Mouse (Mus musculus) intestine, embryonic 16.5 days (tissue): ENCODE data around the gene Gm16223. TPM values are rescaled to one million over a fixed set of nuclear protein-coding genes. Genes with fewer than 3 reads are reported as not detected.

ENCODE experiments used
- ATAC-seq: fragments of 200-750 bp; cut with Nextera tagmentation; 2 replicates; pipeline ENCODE4 v1.8.0; 2017; ENCODE audit warnings: moderate TSS enrichment, moderate library complexity
- H3K27ac ChIP-seq: fragments of 300-500 bp; sonication (generic); 2 replicates; pipeline ENCODE4 v1.5.1; 2014; ENCODE audit warnings: mild to moderate bottlenecking, low read length
- H3K27me3 ChIP-seq: fragments of 300-500 bp; sonication (generic); replicated peaks from 2 replicates; pipeline ENCODE4 v1.6.1; 2014; ENCODE audit warnings: low read length, control low read depth, mixed read lengths; ENCODE audit not compliant: control insufficient read depth, insufficient read depth
- H3K36me3 ChIP-seq: fragments of 300-500 bp; sonication (generic); 2 replicates; pipeline ENCODE4 v1.6.1; 2014; ENCODE audit warnings: low read length, control low read depth; ENCODE audit not compliant: control insufficient read depth, insufficient read depth
- H3K4me1 ChIP-seq: fragments of 300-500 bp; sonication (generic); 2 replicates; pipeline ENCODE4 v1.6.1; 2014; ENCODE audit warnings: low read length, control low read depth, mixed read lengths; ENCODE audit not compliant: control insufficient read depth, insufficient read depth
- H3K4me2 ChIP-seq: fragments of 300-500 bp; sonication (generic); 2 replicates; pipeline ENCODE4 v1.6.1; 2014; ENCODE audit warnings: low read depth, low read length, control low read depth
- H3K4me3 ChIP-seq: fragments of 300-500 bp; sonication (generic); 2 replicates; pipeline ENCODE4 v1.5.1; 2014; ENCODE audit warnings: mild to moderate bottlenecking, low read length
- H3K9ac ChIP-seq: fragments of 300-500 bp; sonication (generic); 2 replicates; pipeline ENCODE4 v1.6.1; 2014; ENCODE audit warnings: low read depth, low read length
- H3K9me3 ChIP-seq: fragments of 300-500 bp; sonication (generic); 2 replicates; pipeline ENCODE4 v1.6.1; 2016; ENCODE audit warnings: low read length, control low read depth; ENCODE audit not compliant: control insufficient read depth
- WGBS: fragments of 180-500 bp; shearing (Covaris S2); extraction: QIAGEN DNeasy Blood & Tissue Kit; methylation state at CpG from one replicate; pipeline ENCODE4 v1.1.7; 2014; 5-methylcytosine and 5-hydroxymethylcytosine counted together
- polyA plus RNA-seq: library from polyadenylated mRNA; unstranded; fragments of >200 nt; fragmentation: Nextera tagmentation; extraction: Ambion mirVana; gene quantifications from 2 replicates; pipeline ENCODE4 v1.2.1, GENCODE M21; 2015

Gm16223 gene
- polyA plus RNA-seq = not detected in 2 replicates

GRCm38 (mm10) chr5:42067476-42068187 lies at the start of gene Gm16223:
Gm16223 (plus strand) TSS chr5:42067960.
- Histone ChIP-seq H3K4me1 (no peaks in the 10 kb centered on the region), H3K9ac (no peak within 1 kb of the TSS), H3K4me2 (no peak within 1 kb of the TSS), H3K9me3 (no peaks in the 10 kb centered on the region), H3K27me3 (no peaks in the 10 kb centered on the region), H3K4me3 (no peak within 1 kb of the TSS), H3K36me3 (no peaks in the 10 kb centered on the region), H3K27ac (no peak within 1 kb of the TSS)
- 78% methylated on average over 10 of the region's 10 CpGs for WGBS
- ATAC-seq = no peak

GRCm38 (mm10) chr5:42022029-42022428 lies 45.7 kb upstream of the Gm16223 start:
- Histone ChIP-seq H3K9ac (no peak overlapping the region), H3K4me1 (no peaks in the 10 kb centered on the region), H3K36me3 (no peaks in the 10 kb centered on the region), H3K4me3 (no peak overlapping the region), H3K9me3 (no peaks in the 10 kb centered on the region), H3K27ac (no peak overlapping the region), H3K27me3 (no peaks in the 10 kb centered on the region), H3K4me2 (no peak overlapping the region)
- ATAC-seq = no peak
- WGBS = 68% methylated on average over 3 of the region's 3 CpGs

DNA sequence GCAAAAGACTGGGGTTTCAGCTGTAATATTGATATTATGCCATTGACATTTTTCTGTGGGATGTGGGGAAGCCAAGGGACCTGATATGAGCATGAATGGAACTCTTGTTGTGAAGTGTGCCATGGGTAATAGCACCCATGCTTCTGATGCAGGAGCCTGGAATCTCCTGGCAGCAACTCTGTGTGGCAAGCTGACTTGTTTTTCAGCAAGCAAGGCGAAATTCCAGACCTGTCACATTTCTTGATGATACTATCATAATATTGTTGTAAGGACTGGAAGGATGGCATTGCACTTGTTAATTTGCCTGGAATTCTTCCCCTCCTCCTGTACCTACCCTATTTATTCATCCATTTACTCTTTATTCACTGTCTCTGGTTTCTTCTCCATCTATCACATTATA lies 44.2 kb upstream of the Gm16223 start:
- no peak for ATAC-seq
- Histone ChIP-seq H3K27me3 (no peaks in the 10 kb centered on the region), H3K36me3 (no peaks in the 10 kb centered on the region), H3K4me2 (no peak overlapping the region), H3K9ac (no peak overlapping the region), H3K9me3 (no peaks in the 10 kb centered on the region), H3K4me1 (no peaks in the 10 kb centered on the region), H3K4me3 (no peak overlapping the region), H3K27ac (no peak overlapping the region)
- WGBS = 64% methylated on average over 1 of the region's 1 CpGs

GRCm38 (mm10) chr5:42036388-42037082 lies 31.2 kb upstream of the Gm16223 start:
- Histone ChIP-seq H3K4me1 (no peaks in the 10 kb centered on the region), H3K9me3 (no peaks in the 10 kb centered on the region), H3K27ac (no peak overlapping the region), H3K27me3 (no peaks in the 10 kb centered on the region), H3K4me3 (no peak overlapping the region), H3K36me3 (no peaks in the 10 kb centered on the region), H3K9ac (no peak overlapping the region), H3K4me2 (no peak overlapping the region)
- 65% methylated on average over 15 of the region's 15 CpGs for WGBS
- no peak for ATAC-seq

- H3K4me3 ChIP-seq = no peak overlapping the region
- no peaks in the 10 kb centered on the region for H3K36me3 ChIP-seq
- H3K9me3 ChIP-seq = no peaks in the 10 kb centered on the region
- H3K4me1 ChIP-seq = no peaks in the 10 kb centered on the region
- H3K9ac ChIP-seq = no peak overlapping the region
- H3K27ac ChIP-seq = no peak overlapping the region
- no peaks in the 10 kb centered on the region for H3K27me3 ChIP-seq
- 60% methylated on average over 4 of the region's 4 CpGs for WGBS
- ATAC-seq = no peak
- H3K4me2 ChIP-seq = no peak overlapping the region
Observed at GRCm38 (mm10) chr5:42054636-42055035, 13.1 kb upstream of the Gm16223 start.

GRCm38 (mm10) chr5:42055151-42055550 lies 12.6 kb upstream of the Gm16223 start:
- WGBS = 92% methylated on average over 5 of the region's 5 CpGs
- no peaks in the 10 kb centered on the region for H3K4me1 ChIP-seq
- no peaks in the 10 kb centered on the region for H3K9me3 ChIP-seq
- H3K4me3 ChIP-seq = no peak overlapping the region
- ATAC-seq = no peak
- H3K27me3 ChIP-seq = no peaks in the 10 kb centered on the region
- H3K36me3 ChIP-seq = no peaks in the 10 kb centered on the region
- H3K9ac ChIP-seq = no peak overlapping the region
- H3K27ac ChIP-seq = no peak overlapping the region
- H3K4me2 ChIP-seq = no peak overlapping the region

DNA sequence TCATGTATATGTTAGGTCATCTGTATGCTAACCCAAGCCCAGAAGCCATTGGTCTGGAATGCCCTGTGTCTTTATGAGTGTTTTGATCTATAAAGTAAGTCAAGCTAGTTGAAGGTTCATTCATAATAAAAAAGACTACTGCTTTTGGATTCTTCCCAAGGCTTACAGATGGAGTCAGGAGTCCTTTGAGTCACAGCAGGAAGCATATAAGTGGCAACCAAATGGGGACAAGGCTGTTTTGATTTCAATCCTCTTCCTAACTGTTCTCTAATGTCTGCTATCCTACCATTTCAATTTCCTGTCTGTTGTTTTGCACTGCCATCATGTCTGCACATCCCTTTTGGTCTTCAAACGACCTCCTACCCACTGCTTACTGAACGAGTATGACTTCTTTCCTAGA lies 2.7 kb upstream of the Gm16223 start:
- no peak overlapping the region for H3K4me2 ChIP-seq
- WGBS = 64% methylated on average over 2 of the region's 2 CpGs
- H3K36me3 ChIP-seq = no peaks in the 10 kb centered on the region
- no peaks in the 10 kb centered on the region for H3K9me3 ChIP-seq
- no peak overlapping the region for H3K27ac ChIP-seq
- no peak overlapping the region for H3K4me3 ChIP-seq
- no peak overlapping the region for H3K9ac ChIP-seq
- H3K27me3 ChIP-seq = no peaks in the 10 kb centered on the region
- ATAC-seq = no peak
- no peaks in the 10 kb centered on the region for H3K4me1 ChIP-seq

- H3K4me2 ChIP-seq = no peak overlapping the region
- no peak overlapping the region for H3K9ac ChIP-seq
- no peaks in the 10 kb centered on the region for H3K4me1 ChIP-seq
- no peak overlapping the region for H3K27ac ChIP-seq
- ATAC-seq = no peak
- no peak overlapping the region for H3K4me3 ChIP-seq
- no peaks in the 10 kb centered on the region for H3K9me3 ChIP-seq
- H3K27me3 ChIP-seq = no peaks in the 10 kb centered on the region
- 78% methylated on average over 3 of the region's 3 CpGs for WGBS
- no peaks in the 10 kb centered on the region for H3K36me3 ChIP-seq
Observed at GRCm38 (mm10) chr5:42067075-42067474, 685 bp upstream of the Gm16223 start.

DNA sequence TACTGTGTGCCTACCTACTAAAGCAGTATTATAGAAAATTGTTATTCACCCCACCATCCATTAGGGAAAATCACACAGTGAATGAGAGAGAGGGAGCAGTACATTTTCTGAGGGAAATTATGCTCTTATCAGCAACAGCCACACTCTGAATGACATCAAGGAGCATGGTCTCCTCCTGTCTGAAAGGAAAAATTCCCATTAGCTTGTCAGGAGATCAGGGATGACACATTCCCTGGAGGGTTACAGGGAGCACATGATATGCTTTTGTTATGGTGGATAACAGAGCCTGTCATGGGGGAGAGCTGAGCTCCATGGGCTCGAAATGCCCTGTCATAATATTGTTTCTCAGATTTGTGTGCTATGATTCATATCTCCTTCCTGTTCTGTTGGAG lies 424 bp downstream of the Gm16223 start:
- ATAC-seq = no peak
- Histone ChIP-seq H3K4me3 (no peak overlapping the region), H3K27me3 (no peaks in the 10 kb centered on the region), H3K9me3 (no peaks in the 10 kb centered on the region), H3K4me1 (no peaks in the 10 kb centered on the region), H3K27ac (no peak overlapping the region), H3K9ac (no peak overlapping the region), H3K36me3 (no peaks in the 10 kb centered on the region), H3K4me2 (no peak overlapping the region)
- WGBS = 81% methylated on average over 1 of the region's 1 CpGs
